Mouse (Mus musculus) c-Kit-positive CD71-positive TER-119-positive erythroid progenitor cells, embryonic 14.5 days (primary cell): ENCODE measurements around the gene Ccnjl.

ENCODE experiments used
- DNase-seq: peaks from one replicate; pipeline ENCODE4 v3.0.0-alpha.2; 2013; ENCODE audit warnings: low spot score

The Ccnjl gene

GRCm38 (mm10) chr11:43569595-43569994 lies 41.0 kb downstream of the Ccnjl start:
- no peak for DNase-seq

GRCm38 (mm10) chr11:43575061-43575375 lies 46.4 kb downstream of the Ccnjl start:
- DNase-seq = no peak

- no peak for DNase-seq
These were observed 47.0 kb downstream of the Ccnjl start for GRCm38 (mm10) chr11:43575376-43576151.

- no peak for DNase-seq
These were observed 49.3 kb downstream of the Ccnjl start for GRCm38 (mm10) chr11:43577713-43578478.

- no peak for DNase-seq
These were observed 56.8 kb downstream of the Ccnjl start for GRCm38 (mm10) chr11:43585211-43586005.

GRCm38 (mm10) chr11:43586324-43587090 lies 57.9 kb downstream of the Ccnjl start, which contains the start of gene 4933415A04Rik:
4933415A04Rik (plus strand) TSS chr11:43587040.
- DNase-seq = peak; percentile 32

DNA sequence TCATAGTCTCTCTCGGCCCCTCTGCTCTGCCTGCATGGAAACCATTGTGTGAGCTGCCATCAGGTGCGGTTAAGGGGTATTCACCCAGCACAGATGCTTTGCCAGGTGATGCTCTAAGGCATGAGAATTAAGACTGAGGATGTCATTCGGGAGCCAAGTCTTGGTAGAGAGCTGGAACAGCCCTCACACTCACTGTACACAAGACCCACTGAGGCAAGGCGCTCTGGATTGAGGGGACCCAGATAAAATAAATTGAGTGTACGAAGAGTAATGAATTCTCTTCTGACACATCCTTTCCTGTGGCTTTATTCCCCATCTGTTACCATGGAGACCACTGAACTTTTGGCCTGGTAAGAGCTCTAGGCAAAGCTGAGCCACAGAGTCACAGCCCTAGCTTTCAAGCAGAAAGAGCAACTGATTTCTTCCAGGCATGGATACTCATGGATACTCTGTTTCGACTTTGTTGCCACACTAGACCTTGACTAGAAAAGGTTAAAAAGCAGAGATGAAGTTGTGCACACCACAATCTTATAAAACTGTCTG lies 61.0 kb downstream of the Ccnjl start:
- no peak for DNase-seq

GRCm38 (mm10) chr11:43601440-43601839 lies 72.9 kb downstream of the Ccnjl start, which contains the start of gene Fabp6:
Fabp6 (minus strand) TSS chr11:43601540.
- DNase-seq = no peak

GRCm38 (mm10) chr11:43604207-43604606 lies 75.6 kb downstream of the Ccnjl start:
- no peak for DNase-seq

DNA sequence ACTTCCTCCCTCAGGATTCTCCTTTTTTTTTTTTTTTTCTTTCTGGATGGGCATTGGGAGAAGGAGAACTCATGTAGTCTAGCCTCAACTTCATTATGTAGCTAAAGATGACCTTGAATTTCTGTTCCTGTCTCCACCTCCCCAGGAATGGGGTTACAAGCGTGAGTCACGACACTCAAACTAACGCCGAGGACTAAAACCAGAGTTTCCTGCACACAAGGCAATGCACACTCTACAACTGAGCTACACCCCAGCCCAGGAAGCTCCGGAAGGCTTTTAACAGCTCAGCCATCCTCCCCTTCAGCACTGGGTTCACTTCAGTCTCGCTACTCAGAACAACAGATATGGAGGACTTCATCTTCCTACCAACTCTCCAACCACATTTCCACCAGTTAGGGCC lies 76.3 kb downstream of the Ccnjl start:
- DNase-seq = no peak

DNA sequence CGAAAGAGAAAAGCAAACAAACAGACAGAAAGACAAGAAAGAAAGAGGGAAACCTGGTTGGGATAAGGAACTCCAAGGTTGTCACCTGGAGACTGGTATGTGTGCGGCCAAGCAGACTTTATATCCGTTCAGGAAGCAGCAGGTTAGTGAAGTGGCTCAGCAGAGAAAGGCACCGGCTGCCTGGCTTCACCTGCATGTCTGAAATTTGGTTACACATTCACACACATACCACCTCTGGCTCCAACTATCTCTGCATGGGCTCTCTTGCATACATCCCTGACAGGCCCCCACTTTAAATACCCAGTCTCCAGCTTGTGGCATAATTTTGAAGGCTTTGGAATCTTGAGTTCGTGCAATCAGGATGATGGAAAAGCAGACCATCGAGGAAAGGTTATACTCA lies 77.3 kb downstream of the Ccnjl start:
- no peak for DNase-seq

DNA sequence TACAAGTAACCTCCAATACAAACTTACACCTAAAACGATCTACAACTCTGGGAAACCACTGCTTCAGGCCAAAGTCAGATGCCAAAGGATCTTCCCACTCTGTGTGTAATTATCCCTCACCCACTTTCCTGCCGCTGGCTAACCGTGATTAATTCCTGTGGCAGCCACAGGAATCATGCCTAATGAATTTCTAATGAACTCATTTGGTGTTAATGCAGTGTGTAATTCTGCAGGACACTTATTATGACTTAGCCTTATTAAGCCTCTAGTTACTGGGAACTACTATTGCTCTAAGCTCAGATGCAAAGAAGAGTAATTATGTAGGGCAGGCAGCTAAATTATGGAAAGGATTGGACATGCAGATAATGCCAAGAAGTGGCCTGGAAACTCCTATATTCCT lies 79.9 kb downstream of the Ccnjl start:
- DNase-seq = no peak

GRCm38 (mm10) chr11:43610006-43610661 lies 81.5 kb downstream of the Ccnjl start:
- no peak for DNase-seq

DNA sequence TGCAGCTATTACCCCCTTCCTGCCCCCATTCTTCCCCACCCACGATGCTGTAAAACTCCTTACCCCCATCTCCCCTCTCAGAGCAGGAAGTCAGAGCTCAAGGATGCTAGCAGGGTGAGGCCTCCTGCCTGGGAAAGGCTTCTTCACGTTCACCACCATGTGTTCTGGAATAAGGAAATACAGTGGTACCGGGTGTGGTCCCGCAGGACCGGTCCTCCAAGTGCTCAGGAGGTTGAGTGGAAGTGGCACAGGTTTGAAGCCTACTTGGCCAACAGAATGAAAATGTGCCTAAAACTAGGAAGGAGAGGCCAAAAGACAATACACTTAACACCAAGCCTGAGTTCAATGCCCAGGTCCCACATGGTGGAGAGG lies 82.1 kb downstream of the Ccnjl start:
- no peak for DNase-seq

DNA sequence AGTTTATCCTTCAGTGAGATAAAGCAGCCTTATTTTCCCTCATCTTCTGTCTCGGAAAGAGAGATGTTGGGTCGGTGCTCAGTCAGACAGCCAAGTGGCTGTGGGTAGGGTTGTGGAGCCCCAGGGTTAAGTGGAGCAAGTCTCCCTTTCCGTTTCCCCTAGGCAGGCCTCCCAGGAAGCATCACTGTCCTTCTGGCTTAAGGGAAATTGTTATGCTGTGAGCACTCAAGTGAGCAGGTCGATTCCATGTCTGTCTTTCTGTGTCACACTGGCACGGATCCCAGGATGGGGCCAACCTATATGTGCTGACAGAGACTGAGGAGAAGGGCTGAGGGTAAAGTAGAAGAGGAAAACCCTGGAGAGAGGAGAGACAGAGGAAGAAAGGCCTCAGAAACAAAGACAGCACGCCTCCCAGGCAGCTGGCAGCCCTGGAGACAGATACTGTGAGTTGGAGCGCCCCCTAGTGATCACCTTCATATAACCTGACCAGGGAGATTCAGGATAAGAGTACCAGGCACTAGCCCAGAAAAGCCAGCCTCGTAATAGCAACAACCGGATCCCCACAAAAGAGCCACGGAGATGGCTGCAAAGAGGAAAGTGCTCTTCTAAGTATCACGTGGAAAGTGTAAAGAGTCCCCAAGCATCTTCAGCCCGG lies 84.4 kb downstream of the Ccnjl start:
- DNase-seq = peak; percentile 62

DNA sequence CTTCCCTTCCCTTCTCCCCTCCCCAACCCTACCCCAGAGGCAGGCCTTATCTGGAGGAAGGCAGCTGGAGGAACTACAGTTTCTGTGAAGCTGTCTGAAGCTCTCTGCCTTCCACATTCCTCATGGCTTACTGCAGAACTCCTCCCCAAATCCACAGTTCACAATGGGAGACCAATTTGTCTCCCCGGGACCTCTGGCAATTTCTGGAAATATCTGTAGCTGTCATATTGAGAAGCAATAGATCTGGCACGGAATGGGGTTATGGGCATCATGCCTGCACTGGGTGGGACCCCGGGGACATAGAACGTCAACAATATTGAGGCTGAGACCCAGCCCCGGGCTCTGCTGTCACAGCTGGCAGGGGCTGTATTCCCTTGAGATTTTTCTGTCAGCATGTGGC lies 89.3 kb downstream of the Ccnjl start:
- no peak for DNase-seq

DNA sequence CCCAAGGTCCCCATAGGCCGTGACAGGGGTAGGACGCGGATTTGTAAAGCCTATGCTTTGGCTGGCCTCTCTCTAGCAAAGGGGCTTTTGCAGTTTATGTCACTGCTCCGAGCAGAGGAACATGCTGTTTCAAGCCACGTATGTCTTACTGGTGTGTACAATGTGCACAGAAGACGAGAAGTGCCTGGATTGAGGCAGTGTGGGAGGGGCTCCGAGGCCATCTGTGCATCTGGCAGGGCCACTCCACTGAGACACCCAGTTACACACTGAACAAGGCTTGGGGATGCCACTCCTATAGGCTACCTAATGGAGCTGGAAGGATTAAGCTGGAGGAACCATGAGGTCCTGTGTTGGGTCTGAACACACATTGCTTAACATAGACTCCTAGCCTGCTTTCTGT lies 89.8 kb downstream of the Ccnjl start:
- no peak for DNase-seq

DNA sequence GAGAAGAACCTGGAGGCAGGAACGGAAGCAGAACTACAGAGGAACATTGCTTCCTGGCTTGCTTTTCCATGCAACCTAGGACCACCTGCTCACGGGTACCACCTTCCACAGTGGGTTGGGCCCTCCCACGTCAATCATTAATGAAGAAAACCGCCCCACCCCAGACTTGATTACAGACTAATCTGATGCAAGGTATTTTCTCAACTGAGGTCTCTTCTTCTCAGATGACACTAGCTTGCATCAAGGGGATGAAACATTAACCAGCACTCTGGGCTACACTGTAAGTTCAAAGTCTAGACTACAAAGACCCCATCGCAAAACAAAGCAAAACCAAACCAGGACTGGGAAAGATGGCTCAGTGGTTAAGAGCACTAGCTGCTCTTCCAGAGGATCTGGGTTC lies 93.2 kb downstream of the Ccnjl start:
- no peak for DNase-seq

DNA sequence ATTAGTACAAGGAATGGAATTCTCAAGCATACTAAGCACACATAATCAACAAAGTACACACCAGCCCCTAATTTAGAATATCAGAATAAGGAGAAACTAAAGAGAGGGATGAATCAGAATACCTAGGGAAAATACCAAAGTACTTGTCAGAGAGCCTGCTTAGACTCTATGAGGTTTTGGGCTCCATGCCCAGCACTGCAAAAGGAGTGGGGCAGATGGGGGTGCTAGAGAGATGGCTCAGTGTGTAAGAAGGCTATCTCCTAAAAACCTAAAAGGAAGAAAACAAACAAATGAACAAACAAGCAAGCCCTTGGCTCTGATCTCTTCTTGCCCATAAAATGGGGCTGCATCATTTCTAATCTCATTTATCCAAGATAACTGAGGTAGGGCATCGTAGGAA lies 95.8 kb downstream of the Ccnjl start:
- DNase-seq = no peak

DNA sequence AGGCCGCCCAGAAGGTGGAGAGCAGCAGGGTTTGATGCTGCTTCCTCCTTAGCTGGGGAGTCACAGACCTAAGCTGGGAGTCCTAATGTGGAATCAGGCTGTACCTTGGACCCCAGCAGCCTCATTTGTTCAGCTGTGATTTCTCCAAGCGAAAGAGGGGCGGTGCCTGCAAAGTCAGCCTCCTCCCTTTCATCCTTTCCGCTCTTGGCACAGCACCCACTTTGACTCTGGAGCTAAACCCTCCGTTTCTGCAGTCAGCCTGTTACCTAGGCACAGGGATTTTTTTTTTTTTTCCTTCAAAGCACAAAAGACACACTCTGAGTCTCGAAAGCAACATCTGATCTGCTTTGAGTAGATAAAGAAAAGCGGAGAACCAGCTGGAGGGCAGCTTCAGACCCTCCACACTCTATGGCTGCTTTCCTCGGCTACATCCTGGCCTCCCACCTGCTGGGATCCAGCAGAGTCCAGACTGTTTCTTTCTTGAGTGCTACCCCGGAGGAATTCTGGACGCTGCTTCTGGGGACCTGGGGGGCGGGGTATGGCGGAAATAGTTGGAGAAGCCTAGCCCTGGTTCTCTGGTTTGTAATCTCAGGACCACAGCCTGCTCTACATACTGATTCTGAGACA lies 97.8 kb downstream of the Ccnjl start:
- DNase-seq = no peak
